Mouse (Mus musculus) frontal cortex, postnatal 25 days (tissue): ENCODE measurements around the gene Dpp9.

ENCODE experiments used
- DNase-seq, 2 experiments: peaks; one replicate each; pipeline ENCODE4 v3.0.0; 2022; ENCODE audit warnings: low spot score in 2 of 2

The Dpp9 gene

DNA sequence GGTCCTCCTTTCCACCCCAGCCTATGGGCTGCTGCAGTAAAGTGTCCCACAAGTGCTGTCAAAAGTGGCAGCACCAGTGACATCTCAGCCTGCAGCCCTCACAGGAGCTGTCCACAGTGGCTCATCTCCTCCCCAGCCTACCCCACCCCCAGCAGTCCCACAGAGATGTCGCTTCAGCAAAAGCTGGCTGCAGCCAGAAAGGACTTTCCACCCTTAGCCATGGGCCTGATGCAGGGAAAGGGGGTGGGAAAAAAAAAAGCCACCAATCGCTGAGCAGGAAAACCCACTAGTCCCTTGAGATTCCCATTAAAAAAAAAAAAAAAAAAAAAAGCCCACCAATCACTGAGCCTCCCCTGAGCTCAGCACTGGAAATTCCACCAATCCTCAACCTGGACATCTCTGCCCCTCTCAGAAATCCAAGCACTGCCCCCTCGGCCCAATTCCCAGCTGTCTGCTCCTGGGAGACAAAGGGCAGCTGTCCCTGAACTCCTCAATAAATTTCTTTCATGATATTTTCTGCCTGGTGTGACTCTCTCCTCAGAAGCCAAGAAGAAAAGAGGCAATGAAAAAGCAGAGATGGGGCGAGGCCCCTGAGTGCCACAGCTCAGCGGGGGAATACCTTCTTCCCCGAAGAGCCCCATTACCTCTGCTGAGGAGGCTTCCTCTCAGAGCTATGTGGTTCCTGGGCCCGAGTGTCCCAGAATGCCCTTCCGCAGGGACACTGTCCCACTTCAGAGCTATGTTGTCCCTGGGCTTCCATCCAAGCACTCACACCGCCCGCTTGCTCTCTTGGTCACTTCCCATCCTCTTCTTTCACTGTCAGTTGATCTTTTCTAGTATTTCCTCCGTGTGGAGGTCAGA is 33.2 kb downstream of the Dpp9 start:
- peak in 1 of 2 experiments; percentile 23 for DNase-seq

DNA sequence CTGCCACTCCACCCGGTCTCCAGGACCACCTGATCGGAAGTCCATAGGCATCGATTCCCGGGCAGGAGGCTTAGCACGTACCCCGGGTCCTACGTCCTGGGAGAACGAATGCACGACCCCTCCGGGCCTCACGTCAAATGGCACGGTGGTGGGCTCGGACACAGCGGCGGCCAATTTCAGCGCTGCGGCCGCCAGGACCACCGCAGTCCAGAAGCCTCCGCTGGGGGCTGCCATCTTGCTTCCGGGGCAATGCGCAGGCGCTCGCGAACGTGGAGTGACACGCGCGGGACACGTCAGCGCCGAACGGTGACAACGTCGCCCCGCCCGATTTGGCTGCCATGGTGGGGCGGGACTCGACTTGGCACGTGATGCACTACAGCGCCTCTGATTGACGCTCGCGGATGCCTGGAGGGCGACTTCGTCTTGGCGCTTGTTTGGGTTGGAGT is 35.0 kb downstream of the Dpp9 start, which contains the start of gene Mydgf:
Mydgf (minus strand) TSS at position 263 of the 446 bp plus-strand sequence.
- peak; percentile 80 to 93 for DNase-seq

DNA sequence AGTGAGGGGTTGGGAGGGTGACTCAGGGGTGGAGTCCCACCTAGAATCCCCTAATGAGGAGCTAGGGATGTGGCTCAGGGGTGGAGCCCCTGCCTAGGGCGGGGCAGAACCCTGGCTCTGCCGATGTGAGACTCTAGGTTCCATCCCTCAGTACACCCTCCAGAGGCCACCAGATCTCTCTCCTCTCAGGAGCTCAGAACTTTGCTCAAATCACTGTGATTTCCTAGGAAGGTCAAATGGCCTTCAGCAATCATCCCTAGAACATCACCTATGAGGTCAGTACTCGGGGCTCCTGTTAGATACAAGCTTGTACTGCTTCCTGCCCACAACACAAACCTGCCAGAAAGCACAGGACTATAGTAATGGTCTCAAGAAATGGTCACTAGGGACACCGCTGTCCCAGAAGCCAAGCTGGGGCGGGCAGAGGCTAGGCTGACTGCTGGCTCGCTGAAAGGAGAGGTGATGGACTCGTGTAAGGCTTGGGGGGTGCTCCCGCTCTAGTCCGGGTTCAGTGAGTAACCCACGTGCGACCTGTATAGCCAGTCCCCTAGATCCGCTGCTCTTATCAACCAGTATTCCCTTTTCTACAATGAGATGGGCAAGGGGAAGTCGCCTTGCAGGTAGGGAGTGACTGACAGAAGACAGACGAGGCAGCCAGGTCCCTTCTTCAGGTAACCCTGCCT is 35.6 kb downstream of the Dpp9 start:
- no peak for DNase-seq

DNA sequence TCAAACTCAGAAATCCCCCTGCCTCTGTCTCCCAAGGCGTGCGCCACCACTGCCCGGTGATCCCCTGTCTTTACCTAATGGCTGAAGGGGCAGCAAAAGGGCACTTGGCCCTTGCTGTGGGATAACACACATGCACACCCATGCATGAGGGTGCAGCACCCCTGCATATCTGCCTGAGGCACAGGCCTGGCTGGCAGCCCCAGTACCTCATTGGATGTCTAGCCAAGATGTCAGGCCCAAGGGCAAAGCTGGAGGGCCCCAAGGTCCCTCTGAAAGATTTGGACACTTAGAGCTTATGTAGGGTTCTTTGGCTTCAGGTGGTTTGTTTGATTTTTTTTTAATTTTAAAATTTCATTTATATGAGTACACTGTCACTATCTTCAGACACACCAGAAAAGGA is 43.3 kb downstream of the Dpp9 start:
- no peak for DNase-seq

DNA sequence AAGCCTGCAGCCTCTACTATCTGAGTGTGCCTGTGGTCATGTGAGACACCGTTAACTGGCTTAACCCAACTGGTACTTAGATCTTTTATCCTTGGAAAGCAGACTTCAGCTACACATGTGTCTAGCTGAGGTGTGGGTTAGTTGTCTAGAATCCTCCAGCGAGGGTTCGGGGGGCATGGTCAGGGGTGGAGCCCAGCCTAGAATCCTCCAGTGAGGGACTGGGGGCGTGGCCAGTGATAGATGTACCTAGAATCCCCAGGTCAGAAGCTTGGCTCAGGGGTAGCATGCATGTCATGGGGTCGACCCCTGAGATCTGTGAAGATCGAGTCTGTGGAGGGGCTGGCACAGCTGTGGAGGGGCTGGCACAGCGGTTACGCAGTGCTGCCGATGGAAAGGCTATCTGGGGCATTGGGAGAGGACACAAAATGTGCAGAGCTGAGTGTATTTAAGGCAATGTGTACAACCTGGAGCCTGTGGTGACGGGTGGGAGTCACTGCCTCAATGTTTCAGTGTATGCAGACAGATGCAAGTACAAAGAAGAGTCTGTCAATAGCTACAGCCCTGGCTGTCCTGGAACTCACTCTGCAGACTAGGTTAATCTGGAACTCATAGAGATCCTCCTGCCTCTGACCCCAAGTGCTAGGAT is 45.2 kb downstream of the Dpp9 start:
- no peak for DNase-seq

DNA sequence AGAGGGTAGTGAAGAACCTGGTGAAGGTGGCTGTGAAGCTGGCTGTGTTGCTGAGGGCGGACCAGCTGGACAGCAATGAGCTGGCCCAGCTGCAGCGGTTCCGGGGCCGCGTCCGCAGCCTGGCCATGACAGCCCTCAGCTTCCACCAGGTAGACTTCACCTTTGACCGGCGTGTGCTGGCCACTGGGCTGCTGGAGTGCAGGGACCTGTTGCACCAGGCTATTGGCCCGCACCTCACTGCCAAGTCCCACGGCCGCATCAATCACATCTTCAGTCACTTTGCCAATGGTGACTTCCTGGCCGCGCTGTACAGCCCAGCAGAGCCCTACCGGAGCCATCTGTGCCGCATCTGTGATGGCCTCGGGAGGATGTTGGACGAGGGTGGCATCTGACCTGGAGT is 46.8 kb downstream of the Dpp9 start:
- no peak for DNase-seq

DNA sequence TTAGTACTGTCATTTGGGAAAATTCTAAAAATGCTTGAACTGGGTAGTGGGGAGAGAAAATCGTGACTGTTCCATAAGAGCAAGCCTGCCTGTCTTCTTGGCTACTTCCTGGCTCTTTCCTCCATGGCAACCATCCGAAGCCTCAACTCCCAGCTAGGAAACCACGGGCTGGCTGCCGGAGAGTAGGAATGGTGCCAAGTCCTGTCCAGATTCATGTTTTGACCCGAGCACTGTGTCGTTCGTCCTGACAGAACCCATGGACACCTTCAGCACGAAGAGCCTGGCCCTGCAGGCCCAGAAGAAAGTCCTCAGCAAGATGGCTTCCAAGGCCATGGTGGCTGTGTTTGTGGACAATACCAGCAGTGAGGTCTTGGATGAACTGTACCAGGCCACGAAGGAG is 47.2 kb downstream of the Dpp9 start:
- no peak for DNase-seq

DNA sequence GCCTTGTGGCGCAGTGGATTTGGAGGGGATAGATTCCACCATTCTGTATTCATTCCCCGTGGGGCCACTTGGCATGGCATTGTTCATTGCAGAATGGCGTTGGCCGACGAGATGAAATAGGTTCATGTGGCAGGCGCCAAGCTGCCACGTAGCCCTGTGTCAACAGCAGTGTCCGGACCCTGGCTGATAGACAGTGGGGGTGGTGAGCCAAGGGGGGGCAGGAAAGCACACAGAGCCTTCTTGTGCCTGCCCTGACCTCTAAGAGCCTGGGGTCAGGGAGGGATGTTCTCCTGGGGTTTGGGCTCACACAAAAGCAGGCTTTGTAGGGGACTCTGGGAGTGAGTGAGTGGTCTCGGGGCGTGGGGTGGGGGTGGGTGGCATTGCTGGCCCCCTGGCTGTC is 48.1 kb downstream of the Dpp9 start:
- DNase-seq, result no peak

DNA sequence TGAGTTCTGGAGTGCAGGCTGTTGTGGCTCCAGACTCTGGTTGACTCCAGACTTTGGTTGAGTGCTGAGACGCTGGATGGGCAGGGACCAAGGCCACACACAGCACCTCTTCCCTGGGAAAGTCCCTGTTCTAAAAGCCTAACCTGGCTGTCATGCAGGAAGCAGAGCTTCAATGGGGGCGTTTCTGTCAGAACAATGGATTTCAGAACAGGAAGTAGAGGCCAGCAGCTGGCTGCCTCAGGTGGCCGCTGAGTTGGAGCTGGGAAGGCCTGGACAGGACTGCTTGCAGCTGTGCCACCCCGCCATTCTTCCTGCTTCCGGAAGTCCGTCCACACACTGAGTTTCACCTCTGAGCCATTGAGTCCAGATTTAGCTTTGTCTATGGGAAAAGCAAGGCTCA is 48.9 kb downstream of the Dpp9 start:
- DNase-seq, result no peak

DNA sequence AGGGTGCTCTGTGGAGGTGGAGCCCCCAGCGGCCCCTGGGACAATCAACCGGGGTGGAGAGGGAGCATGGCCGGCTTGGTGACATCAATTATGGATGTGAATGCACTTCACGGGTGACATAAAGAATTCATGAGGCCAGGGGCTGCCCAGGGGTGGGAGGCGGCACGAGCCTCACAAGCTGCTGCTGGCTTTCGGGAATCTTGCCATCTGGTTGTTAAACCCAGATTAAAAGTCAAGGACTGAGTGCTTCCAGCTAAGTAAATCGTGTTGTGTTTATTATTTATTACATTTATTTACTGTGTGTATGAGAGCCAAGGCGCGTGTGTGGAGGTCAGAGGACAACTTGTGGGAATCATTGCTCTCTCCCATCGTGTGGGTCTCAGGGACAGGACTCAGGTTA is 53.0 kb downstream of the Dpp9 start:
- no peak for DNase-seq

DNA sequence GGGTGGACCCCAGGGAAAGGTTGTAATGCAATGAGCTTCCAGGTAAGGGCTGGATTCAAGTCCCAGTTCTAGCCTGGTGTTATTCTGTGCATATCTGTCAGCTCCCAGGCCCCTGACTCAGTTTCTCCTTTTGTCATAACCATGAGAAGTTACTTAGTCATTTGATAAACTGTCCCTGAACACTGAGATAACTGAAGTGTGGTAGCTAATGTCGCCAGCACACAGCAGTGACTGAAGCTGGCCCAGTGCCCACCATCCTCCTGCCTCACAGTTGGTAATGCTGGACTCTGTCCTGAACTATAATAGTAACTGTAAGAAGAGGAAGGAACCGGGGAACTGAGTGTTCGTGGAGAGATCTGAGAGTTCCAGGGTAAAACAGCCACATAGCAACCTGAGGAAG is 54.2 kb downstream of the Dpp9 start:
- DNase-seq, result no peak

DNA sequence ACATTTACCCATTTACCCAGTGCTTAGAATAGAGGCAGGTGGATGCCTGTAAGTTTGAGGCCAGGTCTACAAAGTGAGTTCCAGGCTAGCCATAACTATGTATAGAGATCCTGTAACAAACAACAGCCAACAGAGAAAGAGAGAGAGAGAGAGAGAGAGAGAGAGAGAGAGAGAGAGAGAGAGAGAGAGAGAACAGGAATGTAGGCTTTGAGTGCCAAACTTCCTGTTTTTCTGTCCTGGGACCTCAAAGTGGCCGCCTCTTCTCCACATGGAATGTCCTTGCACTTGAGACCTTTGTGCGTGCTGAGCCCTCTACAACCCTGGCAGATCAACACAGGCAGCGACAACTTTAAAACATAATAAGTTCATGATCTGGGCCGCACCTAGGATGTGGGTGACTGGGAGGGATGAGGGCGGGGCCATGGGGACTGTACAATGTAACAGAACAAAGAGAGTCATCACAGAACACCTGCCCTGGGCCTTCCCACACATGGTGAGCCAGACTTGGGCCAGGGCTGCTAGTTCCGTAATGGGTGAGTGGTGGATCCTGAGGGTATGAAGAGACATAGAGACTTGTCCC is 55.1 kb downstream of the Dpp9 start:
- no peak for DNase-seq

DNA sequence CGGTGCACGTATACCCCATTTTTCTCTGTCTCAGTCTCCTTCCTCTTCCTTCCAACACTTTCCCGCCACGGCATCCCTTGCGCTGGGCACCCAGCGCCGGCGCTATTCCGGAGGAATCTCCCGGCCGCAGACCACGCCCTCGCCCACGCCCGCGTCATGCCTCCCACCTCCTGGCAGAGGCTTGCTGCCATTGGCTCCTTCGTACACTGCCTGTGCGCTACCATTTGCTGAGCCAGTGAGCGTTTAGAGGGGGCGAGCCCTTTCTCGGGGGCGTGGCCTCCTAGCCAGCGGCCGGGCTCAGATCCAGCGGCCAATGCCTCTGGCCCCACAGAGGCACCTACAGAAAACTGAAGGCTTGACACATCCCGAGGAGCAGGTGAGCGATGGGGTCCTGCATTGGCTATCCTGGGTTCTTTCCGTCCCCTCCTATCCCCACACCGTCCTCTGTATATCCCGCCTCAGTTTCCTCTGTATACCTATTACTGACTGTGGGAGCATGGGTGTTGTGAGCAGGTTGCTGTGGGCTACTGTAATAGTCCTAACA is 56.4 kb downstream of the Dpp9 start, which contains the start of gene Tnfaip8l1:
Tnfaip8l1 (plus strand) TSS at position 247 of the 544 bp plus-strand sequence.
- DNase-seq, result peak; percentile 90

DNA sequence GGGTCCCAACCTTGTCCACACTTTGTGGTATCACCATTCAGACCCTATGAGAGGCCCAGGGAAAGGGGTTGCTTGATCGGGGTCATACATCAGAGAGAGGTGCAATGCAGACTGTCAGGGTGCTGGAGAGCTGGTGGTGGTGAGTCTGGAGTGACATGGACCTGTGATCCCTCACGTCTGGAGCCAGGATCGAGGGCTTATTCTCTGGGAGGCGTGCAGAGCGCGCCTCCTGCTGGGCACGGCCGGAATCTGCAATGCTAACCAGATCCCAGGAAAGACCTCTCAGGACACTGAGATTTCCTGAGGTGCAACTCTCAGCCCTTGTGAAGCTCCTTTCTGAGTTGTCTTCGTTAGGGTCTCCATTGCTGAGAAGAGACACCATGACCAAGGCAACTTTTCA is 59.0 kb downstream of the Dpp9 start:
- peak; percentile 40 to 48 for DNase-seq

DNA sequence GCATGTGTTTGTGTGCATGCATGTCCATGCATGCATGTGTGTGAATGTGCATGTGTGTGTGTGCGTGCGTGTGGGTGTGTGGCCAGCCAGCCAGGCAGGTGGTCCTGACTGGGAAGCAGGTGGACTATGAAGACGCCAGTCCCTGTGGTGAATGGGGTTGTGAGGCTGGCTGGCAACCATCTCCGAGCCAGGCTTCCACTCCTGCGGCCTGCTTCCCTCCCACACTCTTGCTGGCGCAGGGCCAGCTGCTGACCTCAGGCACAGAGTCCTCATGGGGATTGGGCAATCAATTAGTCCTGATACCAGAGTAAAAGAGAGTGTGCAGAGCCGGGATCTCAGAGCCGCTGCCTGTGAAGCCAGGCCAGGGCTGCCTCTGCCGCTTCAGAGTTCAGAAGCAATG is 65.1 kb downstream of the Dpp9 start:
- DNase-seq, result no peak

DNA sequence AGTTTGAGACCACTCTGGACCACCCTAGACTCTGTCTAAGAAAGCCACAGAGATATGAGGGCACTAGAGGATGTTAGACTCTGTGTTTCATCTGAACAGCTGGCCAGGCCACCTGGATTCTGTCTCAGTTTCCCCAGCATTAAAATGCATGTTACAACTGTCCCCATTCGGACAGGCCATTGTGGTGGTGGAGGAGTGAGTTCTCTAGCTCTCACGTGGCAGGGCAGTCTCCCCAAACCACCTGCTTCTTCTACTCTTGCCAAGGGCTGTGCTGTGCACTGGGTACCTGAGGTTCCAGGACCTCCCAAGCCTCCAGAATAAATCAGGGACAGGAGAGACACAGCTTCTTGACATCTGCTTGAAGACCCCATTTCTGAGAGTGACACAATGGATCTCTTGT is 68.8 kb downstream of the Dpp9 start:
- no peak for DNase-seq

DNA sequence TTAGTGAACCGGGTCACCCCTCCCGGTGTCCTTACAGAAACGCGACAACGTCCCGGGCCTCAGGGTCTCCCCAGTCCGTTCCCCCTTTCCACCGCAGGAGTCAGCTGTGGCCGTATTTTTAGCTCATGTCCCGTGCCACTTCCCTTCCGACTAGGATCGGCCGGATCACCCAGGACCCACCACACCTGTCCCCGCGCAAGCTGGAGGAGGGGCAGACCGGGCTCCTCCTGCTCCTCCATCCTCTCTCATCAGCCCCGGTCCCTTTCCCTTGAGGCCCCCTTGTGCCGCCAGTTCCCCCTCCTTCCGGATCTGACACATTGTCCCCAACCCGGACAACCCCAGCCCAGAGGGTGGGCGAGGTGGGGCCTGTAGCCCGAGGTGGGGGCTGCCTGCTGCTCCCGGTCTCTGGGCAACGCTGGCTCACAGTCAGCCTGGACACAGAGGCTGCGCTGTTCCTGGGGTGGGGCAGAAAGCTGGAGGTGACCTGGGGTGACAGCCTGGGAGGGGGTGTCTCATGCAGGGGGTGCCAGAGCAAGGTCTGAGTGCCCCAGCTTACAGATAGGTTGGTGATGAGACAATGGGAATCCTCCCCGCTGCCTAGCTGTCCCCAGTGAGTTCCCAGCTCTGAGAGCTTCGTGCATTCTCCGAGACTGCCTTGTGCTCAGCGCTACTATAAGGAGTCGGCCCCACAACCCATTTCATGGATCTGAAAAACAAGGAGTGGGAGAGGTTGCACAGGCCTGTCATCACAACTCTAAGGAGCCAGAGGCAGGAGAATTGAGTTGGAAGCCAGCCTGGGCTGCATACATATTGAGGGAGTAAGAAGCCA is 69.7 kb downstream of the Dpp9 start:
- DNase-seq, result no peak

DNA sequence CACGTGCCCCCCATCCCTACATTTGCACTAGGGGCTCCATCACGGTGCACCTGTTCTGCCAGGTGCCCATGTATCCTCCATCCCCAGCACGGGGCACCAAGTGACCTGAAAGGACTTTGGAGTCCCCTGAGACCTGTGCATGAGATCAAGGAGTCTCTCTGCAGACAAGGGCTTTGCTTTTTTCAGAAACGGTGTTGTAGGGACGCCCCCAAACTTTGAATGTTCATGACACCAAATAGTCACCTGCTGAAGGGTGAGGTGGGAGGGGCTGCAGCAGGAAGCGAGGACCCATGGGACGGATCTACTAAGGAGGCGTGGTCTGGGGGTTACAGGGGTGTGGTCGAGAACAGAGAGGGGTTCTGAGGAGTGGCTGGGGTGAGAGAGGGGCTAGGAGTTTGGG is 70.4 kb downstream of the Dpp9 start:
- DNase-seq, result no peak

DNA sequence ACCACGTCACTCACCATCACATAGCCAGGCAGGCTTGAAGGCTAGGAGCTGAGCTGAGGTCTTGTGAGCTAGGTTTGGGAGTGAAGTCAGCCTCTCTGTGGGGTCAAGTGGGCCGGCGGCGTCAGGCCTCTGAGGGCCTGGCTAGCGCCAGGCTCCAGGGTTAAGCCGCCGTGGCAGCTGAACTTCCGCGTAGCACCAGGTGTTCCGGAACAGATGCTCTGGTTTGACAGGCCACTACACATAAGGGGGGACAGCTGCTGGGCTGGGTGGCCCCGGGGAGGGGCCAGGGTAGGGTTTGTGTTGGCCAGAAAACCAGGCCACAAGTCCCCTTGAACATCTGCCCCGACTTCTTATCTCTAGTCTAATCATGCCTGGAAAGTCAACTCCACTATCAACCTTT is 71.3 kb downstream of the Dpp9 start:
- DNase-seq, result no peak

DNA sequence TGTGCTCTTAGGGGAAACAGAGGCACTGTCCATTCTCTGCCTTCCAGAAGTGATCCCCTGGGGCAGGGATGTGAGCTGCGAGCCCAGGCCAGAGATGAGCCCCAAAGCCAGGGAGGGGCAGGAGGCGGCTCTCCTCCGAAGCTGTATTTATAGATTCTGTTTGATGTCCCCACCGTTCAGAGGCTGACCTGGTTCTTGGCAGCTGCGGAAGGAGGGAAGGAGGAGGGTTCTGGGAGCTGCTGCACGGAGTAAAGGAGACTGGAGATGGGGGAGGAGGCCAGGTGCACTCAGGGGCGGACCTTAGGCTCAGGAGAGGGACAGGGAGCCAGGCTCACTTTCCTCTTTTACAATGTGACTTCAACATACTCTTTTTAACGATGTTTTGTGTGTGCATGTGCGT is 72.6 kb downstream of the Dpp9 start:
- no peak for DNase-seq

DNA sequence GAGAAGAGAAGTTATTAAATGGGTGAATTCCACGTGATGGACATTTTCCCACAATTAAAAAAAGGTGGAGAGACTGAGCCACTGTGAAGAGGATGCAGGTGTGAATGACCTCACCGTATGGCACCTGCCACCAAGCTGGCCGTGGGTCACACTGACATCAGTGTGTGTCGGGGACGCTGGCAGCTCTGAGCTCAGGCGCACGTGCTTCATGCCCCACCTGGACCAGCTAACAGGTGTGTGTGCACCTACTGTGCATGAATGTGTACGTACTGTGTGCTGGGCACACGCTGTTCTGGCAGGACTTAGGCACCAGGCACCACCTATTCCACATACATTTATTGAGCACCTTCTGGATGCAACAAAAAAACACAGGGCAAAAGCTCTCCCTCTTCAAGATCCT is 74.2 kb downstream of the Dpp9 start:
- no peak for DNase-seq
